Mouse (Mus musculus) hindbrain, postnatal 0 days (tissue): ENCODE results near the gene Fbxo5. TPM values are rescaled to one million over a fixed set of nuclear protein-coding genes. Genes with fewer than 3 reads are reported as not detected.

ENCODE experiments used
- ATAC-seq: fragments of 200-750 bp; cut with Nextera tagmentation; 2 replicates; pipeline ENCODE4 v1.8.0; 2017; ENCODE audit warnings: mild to moderate bottlenecking, moderate TSS enrichment, moderate library complexity
- DNase-seq: peaks from one replicate; pipeline ENCODE4 v3.0.0-alpha.2; 2015; ENCODE audit warnings: low spot score
- H3K27ac ChIP-seq: fragments of 300-500 bp; sonication (generic); 2 replicates; pipeline ENCODE4 v1.5.1; 2014; ENCODE audit warnings: mild to moderate bottlenecking
- H3K27me3 ChIP-seq: fragments of 300-500 bp; sonication (generic); 2 replicates; pipeline ENCODE4 v1.6.1; 2014; ENCODE audit warnings: low read length, mixed read lengths; ENCODE audit not compliant: insufficient read depth
- H3K36me3 ChIP-seq: fragments of 300-500 bp; sonication (generic); 2 replicates; pipeline ENCODE4 v1.6.1; 2014; ENCODE audit warnings: low read length, mixed read lengths; ENCODE audit not compliant: insufficient read depth
- H3K4me1 ChIP-seq: fragments of 300-500 bp; sonication (generic); 2 replicates; pipeline ENCODE4 v1.6.1; 2014; ENCODE audit warnings: antibody characterized with exemption, low read length, mixed read lengths; ENCODE audit not compliant: insufficient read depth
- H3K4me2 ChIP-seq: fragments of 300-500 bp; sonication (generic); 2 replicates; pipeline ENCODE4 v1.6.1; 2014; ENCODE audit warnings: low read depth, mild to moderate bottlenecking, low read length, moderate library complexity, mixed read lengths
- H3K4me3 ChIP-seq: fragments of 300-500 bp; sonication (generic); 2 replicates; pipeline ENCODE4 v1.5.1; 2014; ENCODE audit warnings: low read length
- H3K9ac ChIP-seq: fragments of 300-500 bp; sonication (generic); replicated peaks from 2 replicates; pipeline ENCODE4 v1.6.1; 2014; ENCODE audit warnings: mild to moderate bottlenecking, low read length, moderate library complexity, mixed read lengths
- H3K9me3 ChIP-seq: fragments of 300-500 bp; sonication (generic); 2 replicates; pipeline ENCODE4 v1.6.1; 2016; ENCODE audit warnings: low read length, mixed read lengths
- CTCF ChIP-seq: IDR thresholded peaks from 2 replicates; pipeline ENCODE4 v1.5.1; 2016; ENCODE audit warnings: antibody characterized with exemption, control low read depth, low read depth
- WGBS: fragments of 180-500 bp; shearing (Covaris S2); extraction: QIAGEN DNeasy Blood & Tissue Kit; methylation state at CpG from one replicate; pipeline ENCODE4 v1.1.7; 2014; 5-methylcytosine and 5-hydroxymethylcytosine counted together
- polyA plus RNA-seq: library from polyadenylated mRNA; unstranded; fragments of >200 nt; fragmentation: Nextera tagmentation; extraction: Ambion mirVana; gene quantifications from 2 replicates; pipeline ENCODE4 v1.2.1, GENCODE M21; 2015
- total RNA-seq: library from RNA; depleted of rRNA; stranded (reverse); fragments of >200 nt; gene quantifications from 2 replicates; pipeline ENCODE4 v1.2.3, GENCODE M21; 2014

Fbxo5 gene
- total and polyA plus RNA-seq, 2 experiments from 2014 or later: 5.3 to 10.0 TPM

DNA sequence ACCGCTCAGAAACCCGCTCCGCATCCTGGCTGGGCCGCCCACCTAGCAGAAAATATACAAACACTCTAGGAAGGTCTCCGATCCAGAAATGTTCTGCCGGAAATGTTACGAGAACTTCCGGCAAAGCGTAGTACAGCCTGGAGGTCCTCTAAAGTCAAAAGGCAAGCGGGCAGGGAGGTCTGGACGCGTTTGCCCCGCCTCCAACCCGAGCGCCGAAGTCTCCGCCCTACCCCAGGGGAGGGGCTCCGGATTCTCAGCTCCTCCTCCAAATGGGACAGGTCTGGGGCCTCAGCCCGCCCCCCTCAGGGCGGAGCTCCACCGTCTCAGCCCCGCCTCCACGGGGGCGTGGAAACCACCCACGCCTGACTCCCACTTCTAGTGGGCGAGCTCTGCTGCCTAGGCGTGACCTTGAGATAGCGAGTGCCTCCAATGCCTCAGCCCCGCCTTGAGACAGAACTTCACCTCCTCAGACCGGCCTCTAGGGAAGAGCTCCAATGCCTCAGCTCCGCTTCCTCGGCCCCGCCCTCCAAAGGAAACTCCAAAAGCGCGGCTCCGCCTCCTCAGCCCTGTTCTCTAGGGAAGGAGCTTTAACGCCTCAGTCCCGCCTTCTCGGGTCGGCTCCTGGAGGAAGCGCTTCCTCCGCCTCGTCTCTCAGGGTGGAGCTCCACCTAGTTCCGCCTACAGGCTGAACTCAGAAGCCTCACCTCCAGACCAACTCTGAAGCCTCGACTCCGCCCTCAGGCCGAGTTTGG, 18.5 kb upstream of the Fbxo5 start, which contains the start of gene Mtrf1l:
Gene Mtrf1l (minus strand): TSS at position 171 of the 752 bp plus-strand sequence.
- Histone ChIP-seq H3K4me1 (peaks cover 6% of the 10 kb centered on the region), H3K4me2 (peak within 1 kb of the TSS; percentile 61), H3K36me3 (peaks cover 9% of the 10 kb centered on the region; the same call in 1 of the 2 replicates), H3K4me3 (peak within 1 kb of the TSS; percentile 97), H3K27ac (peak within 1 kb of the TSS; percentile 91), H3K27me3 (no peaks in the 10 kb centered on the region), H3K9ac (peak within 1 kb of the TSS; percentile 86), H3K9me3 (no peaks in the 10 kb centered on the region)
- WGBS: under 1% methylated on average over 46 of the region's 47 CpGs
- ATAC-seq (peak; percentile 98), DNase-seq (peak; percentile 98)
- peak; percentile 46 for TF ChIP-seq CTCF

DNA sequence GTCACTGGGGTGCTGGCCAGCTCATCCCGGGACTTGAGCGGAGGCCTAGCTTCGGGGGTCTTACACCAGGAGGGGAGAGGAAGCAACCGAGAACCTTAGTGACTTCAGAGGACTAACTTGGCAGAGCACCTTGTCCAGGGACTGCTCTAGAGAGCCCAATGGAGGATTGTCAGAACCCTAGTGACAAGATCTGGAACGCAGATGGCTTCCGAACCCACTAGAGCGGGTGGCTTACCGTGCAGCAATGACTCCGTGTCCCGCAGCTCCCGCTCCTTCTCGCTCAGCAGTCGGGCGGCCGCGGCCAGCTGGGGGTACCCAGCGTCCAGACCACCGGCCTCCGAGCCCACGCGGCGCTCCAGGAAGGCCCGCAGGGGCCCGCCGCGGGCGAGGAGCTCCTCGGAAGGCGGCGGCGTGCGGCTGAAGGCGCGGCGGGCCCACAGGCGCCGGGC, 17.9 kb upstream of the Fbxo5 start:
- TF ChIP-seq CTCF: no peak
- no peaks in the 10 kb centered on the region for H3K27me3 ChIP-seq
- H3K4me3 ChIP-seq: peak overlapping the region; percentile 97
- no peaks in the 10 kb centered on the region for H3K9me3 ChIP-seq
- 1% methylated on average over 37 of the region's 37 CpGs for WGBS
- peaks cover 15% of the 10 kb centered on the region; the same call in 1 of the 2 replicates for H3K36me3 ChIP-seq
- peak overlapping the region; percentile 91 for H3K27ac ChIP-seq
- DNase-seq (no peak), ATAC-seq (no peak)
- peak overlapping the region; percentile 61 for H3K4me2 ChIP-seq
- peak overlapping the region; percentile 86 for H3K9ac ChIP-seq
- peaks cover 6% of the 10 kb centered on the region for H3K4me1 ChIP-seq

DNA sequence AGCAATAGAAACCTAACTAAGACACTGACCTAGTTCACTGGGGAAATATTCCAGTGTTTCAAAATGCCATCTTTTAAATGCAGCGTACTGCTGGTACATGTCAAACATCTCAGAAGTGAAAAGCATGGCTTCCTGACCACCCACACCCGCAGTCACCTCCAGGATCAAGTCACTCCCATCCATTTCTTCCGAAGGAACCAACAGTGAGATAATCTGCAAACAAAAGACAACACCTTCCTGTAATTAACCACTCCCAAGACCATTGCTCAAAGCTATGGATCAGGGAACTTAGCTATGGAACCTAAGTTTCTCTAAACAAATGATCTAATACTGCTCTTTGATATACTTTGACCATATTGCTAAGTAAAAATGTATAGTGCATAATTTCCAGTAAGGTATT, 13.4 kb upstream of the Fbxo5 start:
- Histone ChIP-seq H3K4me3 (no peak overlapping the region), H3K9me3 (no peaks in the 10 kb centered on the region), H3K27ac (no peak overlapping the region), H3K9ac (no peak overlapping the region), H3K36me3 (peaks cover 35% of the 10 kb centered on the region), H3K4me2 (no peak overlapping the region), H3K27me3 (no peaks in the 10 kb centered on the region), H3K4me1 (peaks cover 6% of the 10 kb centered on the region)
- TF ChIP-seq CTCF: no peak
- ATAC-seq (no peak), DNase-seq (no peak)
- WGBS: 95% methylated on average over 3 of the region's 3 CpGs

DNA sequence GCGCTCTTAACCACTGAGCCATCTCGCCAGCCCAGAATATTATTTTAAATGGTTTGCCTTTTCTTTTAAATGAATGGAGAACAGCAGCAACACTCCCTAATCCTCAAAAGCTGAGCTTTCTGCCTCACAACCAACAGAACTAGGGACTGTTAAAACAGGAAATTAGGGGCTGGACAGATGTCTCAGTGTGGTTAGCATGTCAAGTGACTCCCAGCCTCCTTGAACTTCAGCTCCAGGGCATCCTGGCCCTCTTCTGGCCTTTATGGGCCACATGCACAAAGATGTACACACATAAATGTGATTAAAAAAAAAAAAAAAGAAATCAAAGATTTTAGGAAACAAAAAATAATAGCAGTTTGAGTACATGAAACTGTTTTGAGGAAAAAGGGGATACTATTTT, 10.6 kb upstream of the Fbxo5 start:
- H3K36me3 ChIP-seq: peaks cover 52% of the 10 kb centered on the region
- ATAC-seq: no peak

DNA sequence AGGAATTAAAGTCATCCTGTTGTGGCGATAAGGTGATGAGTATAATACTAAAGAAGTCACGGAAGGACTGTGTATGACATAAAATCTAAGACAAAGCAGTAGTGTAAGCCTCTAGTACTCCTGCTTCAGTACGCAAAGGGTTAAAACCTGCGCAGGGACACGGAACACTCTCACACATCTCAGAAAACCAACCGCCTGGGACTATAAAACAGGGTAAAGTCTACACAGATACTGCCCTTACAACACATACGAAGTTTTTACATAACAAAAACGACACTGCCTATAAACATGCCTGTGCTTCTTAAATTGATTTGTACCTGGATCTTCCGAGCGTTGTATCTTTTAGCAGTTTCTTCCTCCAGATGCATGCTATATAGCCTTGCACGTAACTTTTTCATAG, 8.3 kb upstream of the Fbxo5 start:
- H3K4me3 ChIP-seq: no peak overlapping the region
- no peaks in the 10 kb centered on the region for H3K4me1 ChIP-seq
- H3K36me3 ChIP-seq: peaks cover 41% of the 10 kb centered on the region
- H3K9ac ChIP-seq: no peak overlapping the region
- no peak overlapping the region for H3K4me2 ChIP-seq
- 91% methylated on average over 11 of the region's 11 CpGs for WGBS
- DNase-seq (no peak), ATAC-seq (no peak)
- H3K27me3 ChIP-seq: no peaks in the 10 kb centered on the region
- TF ChIP-seq CTCF: no peak
- no peak overlapping the region for H3K27ac ChIP-seq
- no peaks in the 10 kb centered on the region for H3K9me3 ChIP-seq

More for the DNA sequence above, 10.6 kb upstream of the Fbxo5 start:
- Histone ChIP-seq H3K27me3 (no peaks in the 10 kb centered on the region), H3K27ac (no peak overlapping the region), H3K4me2 (no peak overlapping the region), H3K4me3 (no peak overlapping the region), H3K9me3 (no peaks in the 10 kb centered on the region), H3K4me1 (no peaks in the 10 kb centered on the region), H3K9ac (no peak overlapping the region)
- TF ChIP-seq CTCF: no peak
- no peak for DNase-seq
- 98% methylated on average over 2 of the region's 2 CpGs for WGBS

DNA sequence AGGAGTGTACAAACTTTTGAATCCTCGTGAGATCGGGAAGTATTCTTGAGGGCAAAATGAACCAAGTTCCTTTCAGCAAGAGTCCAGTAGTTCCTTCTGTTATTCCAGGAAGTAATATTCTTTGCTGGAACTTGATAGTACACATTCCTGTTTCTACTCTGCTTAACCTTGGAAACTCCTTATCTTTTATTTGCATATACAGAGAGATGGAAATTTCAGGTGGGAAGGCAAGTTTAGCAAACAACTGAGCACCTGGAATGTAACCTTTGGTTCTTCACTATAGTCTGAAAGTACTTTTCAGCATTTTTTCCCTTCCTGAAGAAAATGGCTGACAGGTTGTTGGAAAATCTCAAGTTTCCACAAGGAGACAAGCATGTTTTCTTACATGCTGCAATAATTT, 2.3 kb upstream of the Fbxo5 start:
- no peak overlapping the region for H3K4me3 ChIP-seq
- no peaks in the 10 kb centered on the region for H3K9me3 ChIP-seq
- DNase-seq (no peak), ATAC-seq (no peak)
- no peaks in the 10 kb centered on the region for H3K27me3 ChIP-seq
- H3K9ac ChIP-seq: no peak overlapping the region
- no peak overlapping the region for H3K4me2 ChIP-seq
- 83% methylated on average over 2 of the region's 2 CpGs for WGBS
- no peak overlapping the region for H3K27ac ChIP-seq
- no peak for TF ChIP-seq CTCF
- peaks cover 10% of the 10 kb centered on the region; the same call in 1 of the 2 replicates for H3K4me1 ChIP-seq
- peaks cover 6% of the 10 kb centered on the region for H3K36me3 ChIP-seq

DNA sequence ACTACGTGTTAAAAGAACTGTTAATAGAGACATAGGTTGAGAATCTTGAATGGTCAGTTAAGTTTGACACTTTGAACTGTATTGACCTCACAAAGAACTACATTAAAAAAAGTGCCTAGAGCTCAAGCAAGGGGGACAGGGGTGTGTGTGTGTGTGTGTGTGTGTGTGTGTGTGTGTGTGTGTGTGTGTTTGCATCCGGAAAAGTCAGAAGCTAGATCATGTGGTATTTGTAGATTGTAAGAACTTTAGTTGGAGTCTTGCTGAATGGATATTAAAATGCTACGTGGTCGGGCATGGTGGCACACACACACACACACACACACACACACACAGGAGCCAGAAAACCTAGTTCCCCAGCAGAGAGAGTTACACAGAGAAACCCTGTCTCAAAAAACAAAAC, 1.6 kb upstream of the Fbxo5 start:
- ATAC-seq (no peak), DNase-seq (no peak)
- H3K9ac ChIP-seq: no peak overlapping the region
- H3K4me1 ChIP-seq: peaks cover 12% of the 10 kb centered on the region; the same call in 1 of the 2 replicates
- H3K4me2 ChIP-seq: no peak overlapping the region
- no peak overlapping the region for H3K4me3 ChIP-seq
- no peaks in the 10 kb centered on the region for H3K9me3 ChIP-seq
- WGBS: 78% methylated on average over 4 of the region's 4 CpGs
- TF ChIP-seq CTCF: no peak
- H3K27me3 ChIP-seq: no peaks in the 10 kb centered on the region
- H3K36me3 ChIP-seq: no peaks in the 10 kb centered on the region
- H3K27ac ChIP-seq: no peak overlapping the region
